Comparison of ENCODE assay signal across 10 mouse cellular contexts in genomic region chr11:18070586-18071306, GRCm38 (mm10).
DNase-seq lines count a peak whose midpoint lies in the region; ATAC-seq and TF ChIP-seq lines count a peak whose summit lies in the region.
"Had no signal": no experiment of that assay in that cellular context is flagged by ENCODE, and none has a peak within 500 bp of the region (broad histone marks: within the 10 kb centered on the region; RNA-seq: fewer than 3 reads in every experiment).

No protein-coding gene starts in this region.

- peak; percentile 7 for DNase-seq in heart, adult 8-10 months (ENCODE audit: low spot score)
- DNase-seq in 3T3-L1 (ENCODE audit: low read depth, low spot score), result peak; percentile 99
- DNase-seq in adrenal gland, postnatal 14 days, result peak; percentile 47
- DNase-seq in retina, postnatal 1 day, result no peak
- no peak for DNase-seq in layer of hippocampus, adult 8-10 months (ENCODE audit: low spot score in 2 of 2)
- DNase-seq in lung, adult 2 months, result no peak

- ATAC-seq in heart, embryonic 11.5 days (replicated peaks; ENCODE audit: insufficient number of reproducible peaks, low FRiP score, low TSS enrichment), result no peak

- H3K27ac ChIP-seq in heart, embryonic 11.5 days (ENCODE audit: low read depth, low read length), result no peak overlapping the region
- H3K27ac ChIP-seq in embryonic fibroblast, embryonic 13.5 days (ENCODE audit: insufficient read depth, low read length), result peak overlapping the region; percentile 94
- H3K27ac ChIP-seq: left cerebral cortex, adult 2 months had no signal

- H3K4me2 ChIP-seq in heart, embryonic 11.5 days, result no peak overlapping the region

- no peaks in the 10 kb centered on the region for H3K36me3 ChIP-seq in heart, embryonic 11.5 days (ENCODE audit: control insufficient read depth, insufficient read depth, low read length)

- no peaks in the 10 kb centered on the region for H3K4me1 ChIP-seq in heart, embryonic 11.5 days (ENCODE audit: control insufficient read depth, insufficient read depth, low read length)
- H3K4me1 ChIP-seq in embryonic fibroblast, embryonic 13.5 days (ENCODE audit: control insufficient read depth, insufficient read depth, low read length), result peaks cover 15% of the 10 kb centered on the region
- H3K4me1 ChIP-seq in lung, adult 2 months (ENCODE audit: control insufficient read depth, insufficient read depth, low read length), result no peaks in the 10 kb centered on the region

- 80% methylated on average over 4 of the region's 4 CpGs for WGBS in heart, embryonic 11.5 days (ENCODE audit: insufficient replicate concordance)
- 70% methylated on average over 4 of the region's 4 CpGs for WGBS in lung, adult 2 months

- H3K9ac ChIP-seq in heart, embryonic 11.5 days (ENCODE audit: low read depth, low read length), result no peak overlapping the region

- H3K9me3 ChIP-seq in heart, embryonic 11.5 days (replicated peaks; ENCODE audit: control insufficient read depth, low read length), result no peaks in the 10 kb centered on the region

- TF ChIP-seq CTCF in embryonic fibroblast, embryonic 13.5 days (IDR thresholded peaks at IDR 0.05; ENCODE audit: borderline replicate concordance, insufficient read depth, low read length), result no peak
- TF ChIP-seq CTCF in lung, adult 2 months (IDR thresholded peaks at IDR 0.05; ENCODE audit: insufficient read depth, low read length), result no peak

- H3K27me3 ChIP-seq in heart, embryonic 11.5 days (ENCODE audit: control insufficient read depth, insufficient read depth, low read length), result no peaks in the 10 kb centered on the region

- no peak for TF ChIP-seq POLR2A in embryonic fibroblast, embryonic 13.5 days (IDR thresholded peaks at IDR 0.05; ENCODE audit: low read depth, low read length)
- no peak for TF ChIP-seq POLR2A in lung, adult 2 months (IDR thresholded peaks at IDR 0.05; ENCODE audit: borderline replicate concordance, extremely low read depth, low read depth, low read length)

- H3K4me3 ChIP-seq in heart, embryonic 11.5 days (ENCODE audit: low read depth, low read length), result no peak overlapping the region
- H3K4me3 ChIP-seq in embryonic fibroblast, embryonic 13.5 days (ENCODE audit: insufficient read depth, low read length), result no peak overlapping the region
- no peak overlapping the region for H3K4me3 ChIP-seq in lung, adult 2 months (replicated peaks; ENCODE audit: extremely low read depth, low read depth, low read length)
- H3K4me3 ChIP-seq: erythroblast, embryonic 14.5 days; left cerebral cortex, adult 2 months had no signal

Comparison
In these comparisons a context has a peak if more than half of its experiments do, and no peak if none do; other contexts are left out.
1. DNase-seq: peak in heart, adult 8-10 months (single experiment), 3T3-L1 (single experiment) and adrenal gland, postnatal 14 days (single experiment); none in retina, postnatal 1 day (single experiment), layer of hippocampus, adult 8-10 months (0 of 2) and lung, adult 2 months (single experiment).